Comparison of ENCODE assay signal across 16 mouse cellular contexts in genomic region chr4:75292315-75292714, GRCm38 (mm10).
"Had no signal": no experiment of that assay in that cellular context is flagged by ENCODE, and none has a peak within 500 bp of the region (broad histone marks: within the 10 kb centered on the region; RNA-seq: fewer than 3 reads in every experiment).

No protein-coding gene starts in this region.

- ATAC-seq: intestine, postnatal 0 days had no signal

- H3K36me3 ChIP-seq: liver, embryonic 13.5 days; neural tube, embryonic 13.5 days; stomach, embryonic 15.5 days had no signal

- H3K9me3 ChIP-seq: liver, embryonic 13.5 days; neural tube, embryonic 13.5 days; stomach, embryonic 15.5 days had no signal

- H3K9ac ChIP-seq: liver, embryonic 13.5 days; neural tube, embryonic 13.5 days; stomach, embryonic 15.5 days had no signal

- H3K4me2 ChIP-seq: liver, embryonic 13.5 days; neural tube, embryonic 13.5 days; stomach, embryonic 15.5 days had no signal

- H3K4me3 ChIP-seq: liver, embryonic 13.5 days; myocyte; neural tube, embryonic 13.5 days; stomach, embryonic 15.5 days had no signal

- H3K27ac ChIP-seq: kidney, postnatal 0 days; liver, embryonic 13.5 days; neural tube, embryonic 13.5 days; stomach, embryonic 15.5 days had no signal

- H3K27me3 ChIP-seq: liver, embryonic 13.5 days; neural tube, embryonic 13.5 days; stomach, embryonic 15.5 days had no signal

- DNase-seq: kidney, adult 2 months; kidney, postnatal 25 days; liver, embryonic 13.5 days; lung, adult 2 months; lung, postnatal 14 days; lung, postnatal 4 days; right cerebral cortex, adult 18-20 months; right cerebral cortex, postnatal 14 days; spleen, adult 18-20 months; thymus, adult 18-20 months; thymus, postnatal 36 days had no signal

- H3K4me1 ChIP-seq: liver, embryonic 13.5 days; neural tube, embryonic 13.5 days; stomach, embryonic 15.5 days had no signal
